In the genomic region with DNA sequence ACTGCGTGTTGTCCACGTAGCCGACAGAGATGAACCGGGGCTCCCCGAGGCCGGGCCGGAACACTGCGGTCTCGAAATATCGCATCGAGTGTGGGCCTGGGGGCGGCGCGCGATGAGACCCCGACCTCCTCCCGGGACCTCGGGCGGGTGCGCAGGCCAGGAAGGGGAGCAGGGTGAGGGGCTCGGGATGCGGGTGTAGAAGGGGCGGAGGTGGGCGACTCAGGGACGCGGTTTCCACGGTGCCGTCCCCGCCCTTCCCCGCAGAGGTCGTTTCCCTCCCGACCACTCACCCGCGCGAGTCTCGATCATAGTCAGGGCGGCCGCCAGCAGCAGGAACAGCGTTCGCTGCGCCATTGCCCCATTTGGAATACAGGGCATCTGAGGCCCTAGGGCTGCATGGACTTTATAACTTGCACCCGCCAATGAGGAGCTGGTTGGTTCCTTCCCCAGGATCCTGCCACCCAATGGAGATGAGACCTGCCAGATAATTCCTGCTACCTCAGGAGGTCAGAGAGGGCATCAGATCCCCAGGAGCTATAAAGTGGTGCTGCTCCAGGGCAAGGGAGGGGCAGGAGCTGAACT, we compare ENCODE assay signal across 8 mouse cellular contexts. TPM values are rescaled to one million over a fixed set of nuclear protein-coding genes. Genes with fewer than 3 reads are reported as not detected.
A peak's percentile ranks its signal among the peaks of the same experiment; 100 is the strongest.
DNase-seq lines count a peak whose midpoint lies in the region; ATAC-seq and TF ChIP-seq lines count a peak whose summit lies in the region.

No protein-coding gene starts in this region.

- 0 out of 2 replicates have a peak, but pooled peaks have one; percentile 12 for ATAC-seq in lung, embryonic 16.5 days (ENCODE audit: low read depth)
- peak; percentile 61; the same call in 1 of the 2 replicates for ATAC-seq in hindbrain, postnatal 0 days
- 0 out of 2 replicates have a peak, but pooled peaks have one; percentile 49 for ATAC-seq in megakaryocyte-erythroid progenitor cell, adult 5-6 weeks (replicated peaks; ENCODE audit: low FRiP score, low TSS enrichment, poor library complexity, severe bottlenecking)

- H3K4me1 ChIP-seq in lung, embryonic 16.5 days (replicated peaks; ENCODE audit: control insufficient read depth, insufficient read depth, low read length): peaks cover 3% of the 10 kb centered on the region; the same call in 1 of the 2 replicates
- H3K4me1 ChIP-seq in hindbrain, postnatal 0 days (ENCODE audit: insufficient read depth, low read length): no peaks in the 10 kb centered on the region

- no peaks in the 10 kb centered on the region for H3K9me3 ChIP-seq in lung, embryonic 16.5 days (ENCODE audit: control insufficient read depth, low read length)
- no peaks in the 10 kb centered on the region for H3K9me3 ChIP-seq in hindbrain, postnatal 0 days (ENCODE audit: low read length)

- no peak overlapping the region for H3K27ac ChIP-seq in lung, embryonic 16.5 days (ENCODE audit: low read length)
- H3K27ac ChIP-seq in hindbrain, postnatal 0 days: no peak overlapping the region

- WGBS in lung, embryonic 16.5 days: under 1% methylated on average over 41 of the region's 42 CpGs
- under 1% methylated on average over 33 of the region's 42 CpGs for WGBS in hindbrain, postnatal 0 days

- TF ChIP-seq CTCF in hindbrain, postnatal 0 days (IDR thresholded peaks at IDR 0.05; ENCODE audit: low read depth): no peak

- no peaks in the 10 kb centered on the region for H3K36me3 ChIP-seq in lung, embryonic 16.5 days (ENCODE audit: control insufficient read depth, insufficient read depth, low read length)
- H3K36me3 ChIP-seq in hindbrain, postnatal 0 days (ENCODE audit: insufficient read depth, low read length): no peaks in the 10 kb centered on the region

- peak overlapping the region; percentile 97 for H3K4me2 ChIP-seq in lung, embryonic 16.5 days (ENCODE audit: low read depth, low read length)
- peak overlapping the region; percentile 91 for H3K4me2 ChIP-seq in hindbrain, postnatal 0 days (ENCODE audit: low read depth, low read length)

- peak overlapping the region; percentile 62 for H3K4me3 ChIP-seq in lung, embryonic 16.5 days (ENCODE audit: low read length)
- H3K4me3 ChIP-seq in hindbrain, postnatal 0 days (ENCODE audit: low read length): peak overlapping the region; percentile 51

- peaks cover 19% of the 10 kb centered on the region for H3K27me3 ChIP-seq in lung, embryonic 16.5 days (ENCODE audit: control insufficient read depth, insufficient read depth, low read depth, low read length)
- H3K27me3 ChIP-seq in hindbrain, postnatal 0 days (ENCODE audit: insufficient read depth, low read length): no peaks in the 10 kb centered on the region

- DNase-seq in lung, postnatal 14 days: no peak
- DNase-seq in embryo, embryonic 11 days: peak; percentile 43
- DNase-seq in hindbrain, postnatal 0 days (ENCODE audit: low spot score): no peak
- DNase-seq in thymus, postnatal 4 days: peak; percentile 65
- DNase-seq in urinary bladder, postnatal 4 days (ENCODE audit: low spot score in 2 of 2): no peak
- DNase-seq in cerebellum, postnatal 36 days: no peak

- H3K9ac ChIP-seq in lung, embryonic 16.5 days (ENCODE audit: low read length): peak overlapping the region; percentile 63
- peak overlapping the region; percentile 56 for H3K9ac ChIP-seq in hindbrain, postnatal 0 days (replicated peaks; ENCODE audit: low read length)

RNA-seq across cellular contexts. Expression of gene Gm11127, which starts 25.8 kb away (rescaled TPM):
- not detected in 2 replicates for polyA plus RNA-seq in lung, embryonic 16.5 days (2015; fragmentation: Nextera tagmentation; extraction: Ambion mirVana)
- total RNA-seq in hindbrain, postnatal 0 days (2014; rRNA removed): not detected in 2 replicates
- polyA plus RNA-seq in hindbrain, postnatal 0 days (2015; fragmentation: Nextera tagmentation; extraction: Ambion mirVana): not detected in 2 replicates
- total RNA-seq in megakaryocyte-erythroid progenitor cell, adult 5-6 weeks (2014; fragmentation: Nextera tagmentation): not detected in 2 replicates
- total RNA-seq in megakaryocyte-erythroid progenitor cell, adult 5-6 weeks (2017): not detected in 2 replicates

RNA-seq across cellular contexts. Expression of gene Gm19684, which starts 37.5 kb away (rescaled TPM):
- polyA plus RNA-seq in lung, embryonic 16.5 days (2015; fragmentation: Nextera tagmentation; extraction: Ambion mirVana): not detected in 2 replicates
- total RNA-seq in hindbrain, postnatal 0 days (2014; rRNA removed): not detected in 2 replicates
- not detected in 2 replicates for polyA plus RNA-seq in hindbrain, postnatal 0 days (2015; fragmentation: Nextera tagmentation; extraction: Ambion mirVana)
- total RNA-seq in megakaryocyte-erythroid progenitor cell, adult 5-6 weeks (2014; fragmentation: Nextera tagmentation): 0.22 and 1.5 TPM in 2 replicates
- total RNA-seq in megakaryocyte-erythroid progenitor cell, adult 5-6 weeks (2017): 0.38 TPM in 1 of 2 replicates, not detected in the other

RNA-seq across cellular contexts. Expression of gene Gm6034, which starts 41.2 kb away (rescaled TPM):
- polyA plus RNA-seq in lung, embryonic 16.5 days (2015; fragmentation: Nextera tagmentation; extraction: Ambion mirVana): not detected in 2 replicates
- not detected in 2 replicates for total RNA-seq in hindbrain, postnatal 0 days (2014; rRNA removed)
- polyA plus RNA-seq in hindbrain, postnatal 0 days (2015; fragmentation: Nextera tagmentation; extraction: Ambion mirVana): not detected in 2 replicates
- 0.52 TPM in 1 of 2 replicates, not detected in the other for total RNA-seq in megakaryocyte-erythroid progenitor cell, adult 5-6 weeks (2014; fragmentation: Nextera tagmentation)
- not detected in 2 replicates for total RNA-seq in megakaryocyte-erythroid progenitor cell, adult 5-6 weeks (2017)

RNA-seq across cellular contexts. Expression of gene H2-T22, which starts 41.4 kb away (rescaled TPM):
- 18.8 and 19.4 TPM in 2 replicates for polyA plus RNA-seq in lung, embryonic 16.5 days (2015; fragmentation: Nextera tagmentation; extraction: Ambion mirVana)
- total RNA-seq in hindbrain, postnatal 0 days (2014; rRNA removed): 10.0 and 15.4 TPM in 2 replicates
- 9.1 and 11.8 TPM in 2 replicates for polyA plus RNA-seq in hindbrain, postnatal 0 days (2015; fragmentation: Nextera tagmentation; extraction: Ambion mirVana)
- total RNA-seq in megakaryocyte-erythroid progenitor cell, adult 5-6 weeks (2014; fragmentation: Nextera tagmentation): 17.1 and 25.6 TPM in 2 replicates
- total RNA-seq in megakaryocyte-erythroid progenitor cell, adult 5-6 weeks (2017): 30.1 and 31.5 TPM in 2 replicates

RNA-seq across cellular contexts. Expression of gene Gm7030, which starts 45.3 kb away (rescaled TPM):
- not detected in 2 replicates for polyA plus RNA-seq in lung, embryonic 16.5 days (2015; fragmentation: Nextera tagmentation; extraction: Ambion mirVana)
- total RNA-seq in hindbrain, postnatal 0 days (2014; rRNA removed): not detected in 2 replicates
- not detected in 2 replicates for polyA plus RNA-seq in hindbrain, postnatal 0 days (2015; fragmentation: Nextera tagmentation; extraction: Ambion mirVana)
- total RNA-seq in megakaryocyte-erythroid progenitor cell, adult 5-6 weeks (2014; fragmentation: Nextera tagmentation): not detected in 2 replicates
- total RNA-seq in megakaryocyte-erythroid progenitor cell, adult 5-6 weeks (2017): not detected in 2 replicates

Comparison
In these comparisons a context has a peak if more than half of its experiments do, and no peak if none do; other contexts are left out.
1. DNase-seq: peak in embryo, embryonic 11 days (single experiment) and thymus, postnatal 4 days (single experiment); none in lung, postnatal 14 days (single experiment), hindbrain, postnatal 0 days (single experiment), urinary bladder, postnatal 4 days (0 of 2) and cerebellum, postnatal 36 days (0 of 2).
2. Peak in every context shown above with its lines, with median percentiles within 50 percentile points of each other: ATAC-seq.